Mouse (Mus musculus) right cerebral cortex, postnatal 25 days (tissue): ENCODE measurements around the gene Rtn4ip1.
"Not testable (repeated sequence)": the region's sequence is repeated elsewhere in the genome, so short reads cannot be mapped to it uniquely, and the experiment has no call there.

Experiments used
- DNase-seq: peaks from one replicate; pipeline ENCODE4 v3.0.0; 2022

The Rtn4ip1 gene

GRCm38 (mm10) chr10:43939136-43939662 is 37.6 kb downstream of the Rtn4ip1 start:
- DNase-seq: no peak

DNA sequence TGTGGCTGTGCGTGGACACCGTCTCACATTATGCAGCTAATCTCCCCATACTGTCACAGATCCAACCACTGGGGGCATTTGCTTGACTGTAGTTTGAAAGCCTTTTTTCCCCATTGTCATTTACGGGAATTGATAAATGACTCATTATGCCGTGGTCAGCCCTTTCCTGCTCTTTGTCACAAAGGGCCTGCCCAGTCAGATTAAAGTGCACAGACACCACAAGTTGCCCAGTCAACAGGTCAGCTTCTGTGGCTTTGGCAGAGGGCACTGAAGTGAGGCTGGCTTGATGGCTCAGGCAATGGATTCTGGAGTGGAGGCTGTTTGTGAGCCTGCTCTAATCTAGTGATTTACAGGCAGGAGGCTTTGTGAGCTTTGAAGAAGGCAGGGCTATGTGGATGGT is 42.1 kb downstream of the Rtn4ip1 start:
- no peak for DNase-seq

- no peak for DNase-seq
These were observed 43.8 kb downstream of the Rtn4ip1 start for GRCm38 (mm10) chr10:43945435-43945834.

- peak; percentile 46 for DNase-seq
These were observed 52.3 kb downstream of the Rtn4ip1 start for GRCm38 (mm10) chr10:43953942-43954341.

DNA sequence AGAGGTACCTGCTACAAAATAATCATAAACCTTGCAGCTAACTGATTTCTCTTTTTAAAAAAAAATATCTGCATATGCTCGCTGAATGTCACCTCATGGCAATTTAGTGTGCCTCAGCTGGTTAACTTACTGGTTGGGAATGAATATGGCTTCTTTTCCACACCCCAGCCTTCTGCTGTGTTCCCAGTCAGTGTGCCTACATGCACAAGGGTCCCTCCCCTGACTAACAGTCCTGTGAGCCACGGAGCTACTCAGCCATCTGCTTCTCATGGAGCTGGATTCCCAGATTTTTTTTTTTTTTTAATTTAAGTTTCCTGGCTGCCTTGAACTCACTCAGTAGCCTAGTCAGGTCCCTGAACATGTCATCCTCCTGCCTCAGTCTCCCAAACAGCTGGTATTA is 63.3 kb downstream of the Rtn4ip1 start:
- DNase-seq: peak; percentile 24

- DNase-seq: no peak
These were observed 71.6 kb downstream of the Rtn4ip1 start for GRCm38 (mm10) chr10:43973244-43973643.

GRCm38 (mm10) chr10:43977353-43977752 is 75.7 kb downstream of the Rtn4ip1 start:
- DNase-seq: no peak

GRCm38 (mm10) chr10:43980080-43980479 is 78.5 kb downstream of the Rtn4ip1 start:
- no peak for DNase-seq

DNA sequence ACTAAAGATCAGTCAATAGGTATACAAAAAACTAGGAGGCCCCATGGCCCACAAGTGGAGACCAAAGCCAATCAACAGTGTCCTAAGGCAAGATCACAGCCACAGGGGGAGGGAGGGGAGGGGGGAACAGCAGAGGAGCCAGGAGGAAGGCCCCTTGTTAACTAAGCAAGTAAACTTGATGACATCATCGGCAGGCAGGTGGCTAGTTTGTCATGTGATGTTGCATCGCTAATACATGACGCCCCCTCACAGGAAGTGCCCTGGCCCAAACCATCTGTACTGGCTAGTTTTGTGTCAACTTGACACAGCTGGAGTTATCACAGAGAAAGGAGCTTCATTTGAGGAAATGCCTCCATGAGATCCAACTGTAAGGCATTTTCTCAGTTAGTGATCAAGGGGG is 79.1 kb downstream of the Rtn4ip1 start:
- not testable (repeated sequence) for DNase-seq

DNA sequence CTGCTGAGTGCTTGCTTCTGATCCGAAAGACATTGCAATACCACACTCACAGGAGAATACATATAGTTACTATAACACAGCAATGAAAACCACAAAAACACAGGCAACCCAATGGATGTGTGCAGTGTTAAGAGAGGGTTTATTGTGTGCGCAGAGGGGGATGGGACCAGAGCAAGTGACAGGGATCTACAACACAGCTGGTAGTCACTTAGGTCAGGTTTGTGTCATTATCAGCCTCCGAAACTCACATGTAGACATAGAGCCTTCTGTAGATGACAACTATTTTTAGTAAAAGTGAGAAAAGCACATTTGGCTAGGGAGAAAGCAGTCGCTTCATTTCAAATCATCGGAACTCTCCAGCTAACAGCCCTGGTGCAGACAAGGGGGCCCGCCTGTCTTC is 80.9 kb downstream of the Rtn4ip1 start:
- no peak for DNase-seq

- no peak for DNase-seq
These were observed 81.6 kb downstream of the Rtn4ip1 start for GRCm38 (mm10) chr10:43983241-43983640.

GRCm38 (mm10) chr10:43983866-43984265 is 82.3 kb downstream of the Rtn4ip1 start:
- DNase-seq: no peak

GRCm38 (mm10) chr10:43991268-43991667 is 89.7 kb downstream of the Rtn4ip1 start:
- DNase-seq: no peak

GRCm38 (mm10) chr10:43992506-43992905 is 90.9 kb downstream of the Rtn4ip1 start:
- no peak for DNase-seq

DNA sequence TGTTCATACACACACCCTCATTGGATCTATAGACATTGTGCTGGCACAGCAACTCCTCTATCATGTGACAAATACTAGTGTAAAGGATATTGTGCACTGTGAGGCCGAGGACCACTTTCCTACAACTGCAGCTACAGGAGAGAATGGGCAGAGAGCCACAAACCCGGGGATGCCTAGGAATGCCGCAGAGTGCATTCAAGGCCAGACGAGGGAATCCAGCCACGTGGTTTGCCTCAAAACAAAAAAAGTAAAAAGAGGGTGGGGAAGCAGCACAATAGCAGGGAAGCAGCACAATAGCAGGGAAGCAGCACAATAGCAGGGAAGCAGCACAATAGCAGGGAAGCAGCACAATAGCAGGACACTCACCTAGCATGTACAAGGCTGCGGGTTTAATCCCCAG is 91.6 kb downstream of the Rtn4ip1 start:
- no peak for DNase-seq

DNA sequence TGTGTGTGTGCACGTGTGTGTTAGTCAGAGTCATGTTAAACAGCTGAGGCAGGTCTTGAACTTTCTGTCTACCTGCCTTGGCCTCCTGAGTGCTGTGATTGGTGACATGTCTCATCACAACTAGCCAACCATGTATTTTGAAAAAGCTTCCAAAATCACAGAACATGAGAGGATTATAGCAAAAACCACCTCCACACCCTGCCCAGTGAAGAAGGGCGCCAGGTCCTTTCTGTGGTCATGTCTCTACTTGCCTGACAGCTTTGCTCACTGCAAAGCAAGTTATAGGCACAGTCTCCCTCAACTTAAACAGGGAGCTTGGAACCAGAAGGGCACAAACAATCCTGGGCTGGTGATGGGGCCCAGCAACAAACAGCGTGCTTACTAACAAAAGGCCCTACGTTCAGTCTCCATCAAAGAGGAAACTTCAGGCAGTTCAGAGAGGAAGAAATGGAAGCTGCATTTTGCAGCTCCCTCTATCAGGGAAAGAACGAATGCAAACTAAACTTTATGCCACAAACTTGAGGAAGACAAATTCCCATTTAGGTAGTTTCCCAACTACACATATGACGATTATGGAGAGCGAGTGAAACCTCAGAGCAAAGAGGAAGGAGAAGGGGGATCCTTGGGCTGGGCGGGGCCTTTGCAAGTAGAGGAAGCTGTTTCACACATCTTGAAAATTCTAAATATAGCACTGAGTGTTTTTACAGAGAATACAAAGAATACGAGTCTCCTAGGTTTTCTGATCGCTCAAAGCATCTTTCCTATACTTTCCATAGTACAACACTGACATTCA is 94.4 kb downstream of the Rtn4ip1 start:
- DNase-seq: no peak

GRCm38 (mm10) chr10:43997276-43997675 is 95.7 kb downstream of the Rtn4ip1 start:
- no peak for DNase-seq

DNA sequence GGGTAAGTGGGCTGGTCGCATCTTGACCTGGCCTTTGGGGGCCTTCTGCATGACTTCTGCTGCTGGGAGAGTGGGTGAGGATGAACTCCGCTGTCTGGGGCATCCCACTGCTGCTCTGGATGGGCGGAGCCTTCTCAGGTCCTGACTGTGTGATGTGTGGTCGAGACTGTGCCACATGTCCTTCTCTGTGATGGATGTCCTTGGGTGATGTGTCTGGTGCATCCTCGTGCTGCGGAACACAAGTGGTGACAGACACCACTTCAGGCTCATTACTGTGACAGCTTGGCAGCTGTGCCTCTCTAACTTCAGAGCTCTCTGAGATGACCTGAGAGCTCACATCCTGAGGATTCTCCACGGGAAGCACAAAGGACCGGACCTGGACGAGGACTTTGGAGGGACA is 96.4 kb downstream of the Rtn4ip1 start:
- no peak for DNase-seq

DNA sequence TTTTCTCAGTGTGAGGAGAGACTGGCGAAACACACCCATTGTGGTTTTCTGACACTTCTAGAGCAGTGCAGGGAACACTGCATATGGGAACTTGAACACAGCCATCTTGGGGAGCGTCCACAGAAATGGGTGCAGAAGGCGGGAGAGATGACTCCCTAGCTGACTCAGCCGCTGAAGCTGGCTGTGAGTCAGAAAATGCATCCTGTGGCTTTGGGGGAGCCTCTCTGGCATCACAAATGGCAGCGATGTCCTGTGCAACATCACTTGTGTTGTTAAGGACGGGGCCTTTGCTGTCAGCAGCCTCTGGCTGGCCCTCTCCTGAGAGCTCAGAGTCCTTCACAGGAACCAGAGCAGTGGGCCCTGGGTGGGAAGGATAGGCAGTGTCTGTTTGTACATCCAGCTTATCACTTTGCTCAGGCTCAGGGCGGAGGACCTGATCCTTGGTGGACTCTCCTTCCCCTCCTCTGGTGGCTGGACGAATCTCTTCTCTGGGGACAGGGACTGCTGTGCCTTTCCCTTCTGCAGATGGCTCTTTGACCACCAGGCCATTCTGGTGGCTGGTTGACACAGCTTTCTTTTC is 97.0 kb downstream of the Rtn4ip1 start:
- no peak for DNase-seq

GRCm38 (mm10) chr10:44000156-44000865 is 98.7 kb downstream of the Rtn4ip1 start:
- DNase-seq: no peak

DNA sequence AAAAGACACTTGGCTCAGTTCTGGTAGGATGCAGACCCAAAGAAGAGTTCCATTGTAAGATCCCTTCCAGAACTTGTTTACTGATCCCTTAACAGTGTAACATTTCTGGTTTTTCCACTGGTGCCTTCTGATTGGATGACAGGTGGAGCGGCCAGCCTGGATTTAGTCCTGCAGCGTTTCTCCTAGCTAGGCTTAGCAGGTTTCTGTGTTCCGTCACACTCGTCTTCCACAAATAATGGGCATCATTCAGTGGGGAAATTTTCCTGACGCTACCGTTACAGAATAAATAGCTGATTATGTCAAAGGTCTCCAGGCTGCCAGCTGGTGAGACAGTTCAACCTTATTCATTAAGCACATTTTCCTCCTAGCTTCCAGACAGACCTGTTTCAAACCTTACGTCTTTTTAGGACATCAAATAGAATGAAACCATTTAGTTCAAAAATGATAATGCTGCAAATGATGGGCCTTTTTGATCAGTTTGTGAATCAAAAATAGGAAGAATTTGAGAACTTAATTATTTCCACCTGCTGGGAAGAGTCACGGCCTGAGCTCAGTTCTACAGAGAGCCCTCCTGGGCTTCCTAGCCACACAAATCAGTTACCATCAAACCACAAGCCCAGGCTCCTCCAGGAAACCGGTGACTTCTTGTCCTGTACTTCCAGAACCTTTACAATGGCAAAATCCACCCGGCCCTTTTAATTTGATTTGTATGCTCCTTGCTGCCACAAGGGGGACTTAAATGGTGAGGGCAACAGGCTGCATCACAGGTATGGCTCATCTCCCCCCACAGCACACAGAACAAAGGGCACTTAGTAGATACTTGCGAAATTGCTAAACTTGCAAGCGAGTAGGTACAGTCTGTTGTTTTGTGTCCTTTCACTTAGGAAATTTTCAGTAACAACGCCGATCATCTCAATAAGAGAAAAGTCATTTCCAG is 100.7 kb downstream of the Rtn4ip1 start:
- DNase-seq: no peak

DNA sequence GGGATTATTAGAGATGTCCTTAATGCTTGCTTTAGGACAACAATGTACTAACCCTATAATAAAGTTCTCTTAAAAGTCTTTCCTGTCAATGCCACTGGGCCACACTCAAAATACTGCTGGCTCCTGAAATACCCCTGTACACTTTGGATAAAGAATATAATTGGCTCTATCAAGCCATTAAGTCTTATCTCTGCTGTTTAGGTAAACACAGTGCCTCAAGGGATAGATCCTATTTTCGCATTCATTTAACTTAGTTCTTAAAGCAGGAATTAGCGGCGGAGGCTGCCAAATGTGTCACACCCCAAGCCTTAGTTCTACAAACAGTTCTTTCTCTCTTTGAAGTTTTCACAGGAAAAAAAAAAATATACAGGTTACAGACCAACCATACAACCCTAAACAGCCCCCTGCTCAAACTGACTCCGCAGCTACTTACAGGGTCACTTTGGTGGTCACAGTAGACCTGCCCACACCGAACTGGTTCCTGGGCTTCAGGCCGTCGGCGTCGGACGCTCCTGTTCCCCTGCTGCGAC is 101.5 kb downstream of the Rtn4ip1 start:
- no peak for DNase-seq
